8 mouse cellular contexts compared by ENCODE assay signal in the genomic region with DNA sequence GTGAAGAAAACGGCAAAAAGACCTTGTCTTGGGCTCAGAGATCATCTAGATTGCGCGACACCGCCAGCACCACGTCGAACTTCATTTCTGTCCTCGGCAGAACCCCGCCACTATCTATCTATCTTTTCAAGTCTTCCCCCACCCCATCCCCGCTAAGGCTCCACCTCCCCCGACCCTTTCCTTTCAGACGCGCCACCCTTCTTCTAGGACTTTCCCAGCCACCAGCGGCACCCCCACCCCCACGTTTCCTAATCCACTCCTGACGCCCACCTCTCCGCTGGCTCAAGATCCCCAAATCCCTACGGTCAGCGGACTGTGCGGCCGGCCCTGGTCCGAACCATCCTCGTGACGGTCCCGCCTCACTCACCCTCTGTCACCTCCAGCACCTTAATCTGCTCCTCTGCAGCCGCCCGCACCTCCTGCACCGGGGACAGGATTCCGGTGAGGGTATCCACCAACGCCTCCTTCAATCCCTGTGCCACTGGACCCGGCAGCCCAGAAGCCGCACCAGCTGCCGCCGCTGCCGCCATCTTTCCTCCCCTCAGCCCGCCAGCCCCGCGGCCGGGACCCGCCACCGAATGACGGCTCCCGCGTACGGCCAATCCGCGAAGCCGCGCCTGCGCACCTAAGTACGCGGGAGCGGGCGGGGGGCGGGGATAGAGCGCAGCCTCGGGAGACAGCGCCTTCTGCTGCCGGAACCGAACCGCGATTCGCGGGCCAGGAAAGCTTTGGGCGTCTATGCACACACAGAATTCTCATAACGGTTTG. TPM values are rescaled to one million over a fixed set of nuclear protein-coding genes. Genes with fewer than 3 reads are reported as not detected.
A peak's percentile ranks its signal among the peaks of the same experiment; 100 is the strongest.
DNase-seq lines count a peak whose midpoint lies in the region; ATAC-seq lines count a peak whose summit lies in the region.

A gene (minus strand): TSS at position 599 of the 768 bp plus-strand sequence.

- peak; percentile 91 for DNase-seq in adipocyte (ENCODE audit: low spot score)
- peak; percentile 95 for DNase-seq in embryo, embryonic 10 days (ENCODE audit: low spot score)
- DNase-seq in gastrocnemius, postnatal 10 days, result peak; percentile 95
- peak; percentile 95 for DNase-seq in induced T-regulatory cell, adult 2 months (ENCODE audit: low read depth)
- peak; percentile 74 to 92 for DNase-seq in left cerebral cortex, adult 9 months (ENCODE audit: low spot score in 2 of 2)
- peak; percentile 95 for DNase-seq in right cerebral cortex, postnatal 14 days
- DNase-seq in urinary bladder, postnatal 36 days (ENCODE audit: low spot score in 2 of 2), result peak; percentile 86 to 91

- peak; percentile 96 for ATAC-seq in megakaryocyte progenitor cell, adult 5-6 weeks (replicated peaks; ENCODE audit: poor library complexity)

RNA-seq across cellular contexts. Expression of the gene that starts here (rescaled TPM):
- total RNA-seq in gastrocnemius, postnatal 10 days (2021), result 10 to 100 TPM; 50.9 to 61.4 TPM
- 35.9 and 47.0 TPM in 2 replicates for total RNA-seq in megakaryocyte progenitor cell, adult 5-6 weeks (2015)
- total RNA-seq in megakaryocyte progenitor cell, adult 5-6 weeks (2017), result 33.8 and 39.9 TPM in 2 replicates

Comparison
In these comparisons a context has a peak if more than half of its experiments do, and no peak if none do; other contexts are left out.
1. Peak in every context shown above with its lines: DNase-seq and ATAC-seq.